Mouse (Mus musculus) lung, adult 2 months (tissue): ENCODE results near the gene N4bp2l2.

Experiments used
- CTCF ChIP-seq: fragments of 200-500 bp; IDR thresholded peaks from 2 replicates; pipeline ENCODE4 v1.5.1; 2011; ENCODE audit warnings: mild to moderate bottlenecking, low read length, control low read depth; ENCODE audit not compliant: insufficient read depth
- POLR2A ChIP-seq: fragments of 200-500 bp; IDR thresholded peaks from 2 replicates; pipeline ENCODE4 v1.6.1; 2011; ENCODE audit warnings: low read depth, mild to moderate bottlenecking, control low read depth, low read length, borderline replicate concordance; ENCODE audit errors: extremely low read depth

DNA sequence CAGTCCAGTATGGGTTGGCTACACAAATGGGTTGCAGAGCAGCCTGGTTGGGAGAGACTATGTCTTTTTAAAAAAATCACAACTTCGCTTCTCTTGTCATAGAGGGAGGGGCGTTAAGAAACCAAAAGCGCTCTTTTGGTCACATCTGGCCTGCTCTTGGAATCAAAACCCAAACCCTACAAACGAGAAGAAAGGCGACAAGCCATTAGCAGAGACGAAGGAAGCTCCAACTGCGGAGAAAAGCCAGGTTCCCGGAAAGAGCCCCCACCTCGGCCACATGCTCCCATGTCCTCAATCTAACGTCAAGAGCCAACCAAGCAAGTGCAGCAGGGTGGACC lies 1.2 kb downstream of the N4bp2l2 start:
- no peak for TF ChIP-seq CTCF
- no peak for TF ChIP-seq POLR2A
